Mouse (Mus musculus): ENCODE results near the gene Tex26.

Gene Tex26

DNA sequence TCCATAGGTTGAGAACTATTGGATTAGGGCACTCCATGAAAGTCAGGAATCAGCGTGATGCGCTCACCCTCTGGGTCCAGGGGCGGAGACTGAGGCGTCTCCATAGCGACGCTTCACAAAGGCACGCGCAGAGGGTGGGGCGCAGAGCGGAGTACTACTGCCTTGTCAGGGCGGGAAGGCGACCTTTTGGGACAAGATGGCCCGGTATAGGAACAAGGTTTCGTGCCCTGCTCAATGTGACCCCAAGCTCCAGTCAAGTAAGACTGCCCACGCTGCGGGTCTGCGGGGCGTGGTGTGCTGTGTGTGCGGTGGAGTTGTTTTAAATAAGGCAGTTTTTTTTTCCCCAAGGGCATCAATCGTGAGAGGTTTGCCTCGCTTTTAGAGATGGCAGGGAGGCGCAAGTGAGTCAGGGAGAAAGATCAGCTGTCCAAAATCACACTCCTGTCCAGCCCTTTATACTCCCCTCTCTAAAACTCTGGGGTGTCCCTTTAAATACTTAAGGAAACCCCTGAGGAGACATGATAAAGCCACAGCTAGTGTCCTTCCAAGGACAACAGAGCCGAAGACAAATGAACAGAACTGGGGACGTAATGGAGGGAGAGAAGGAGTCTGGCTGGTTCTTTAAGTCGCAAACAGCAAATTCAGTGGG lies at the start of gene Tex26:
Gene Tex26, plus strand, starts transcription at position 130 of the 649 bp plus-strand sequence.
- DNase-seq (ENCODE audit: low spot score in 2 of 2): no peak

GRCm38 (mm10) chr5:149391574-149392375 lies 47.7 kb upstream of the Tex26 start:
- DNase-seq (ENCODE audit: low spot score in 2 of 2): no peak

DNA sequence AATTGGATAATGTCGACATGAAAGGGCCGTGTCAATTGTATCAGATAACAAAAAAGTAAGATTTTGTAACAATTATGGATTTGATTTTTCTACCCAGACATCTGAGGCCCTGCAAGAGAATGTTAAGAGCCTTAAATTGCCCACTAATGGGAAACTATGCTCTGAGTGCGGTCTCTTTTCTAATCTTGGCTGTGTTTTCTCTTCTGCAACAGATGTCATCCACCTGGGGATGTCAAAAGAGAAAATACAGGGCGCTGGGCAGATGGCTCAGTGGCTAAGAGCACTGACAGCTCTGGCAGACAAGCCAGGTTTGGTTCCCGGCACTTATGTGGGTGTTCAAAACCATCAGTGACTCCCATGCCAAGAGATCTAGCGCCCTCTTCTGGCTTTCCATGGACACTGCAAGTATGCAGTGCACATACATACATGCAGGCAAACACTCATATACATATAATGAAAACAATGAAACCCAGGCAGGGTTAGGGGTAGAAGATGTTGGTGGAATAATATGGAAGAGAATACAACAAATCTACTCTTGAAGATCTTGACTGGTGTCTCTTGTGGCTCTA lies 47.0 kb upstream of the Tex26 start:
- DNase-seq (ENCODE audit: low spot score in 2 of 2): no peak

- no peak for DNase-seq (ENCODE audit: low spot score in 2 of 2)
Measured at GRCm38 (mm10) chr5:149401446-149401975, 37.9 kb upstream of the Tex26 start.

DNA sequence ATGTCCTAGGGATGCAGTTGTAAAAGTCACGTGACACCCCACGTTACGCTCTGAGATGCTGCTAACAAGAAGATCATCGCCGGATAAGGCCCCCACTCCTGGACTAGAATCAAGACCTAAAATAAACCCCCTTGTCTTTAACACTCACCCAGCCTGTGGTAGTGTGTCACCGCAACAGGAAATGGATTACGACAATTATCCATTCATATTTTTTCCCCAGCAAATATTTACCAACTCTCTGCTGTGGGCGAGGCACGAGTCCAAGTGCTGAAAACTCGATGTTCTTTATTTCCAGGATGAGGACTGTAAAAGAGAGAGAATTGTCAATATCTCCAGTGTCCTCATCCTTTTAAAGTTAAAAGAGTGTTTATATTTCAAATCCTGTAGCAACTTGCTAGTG lies 37.4 kb upstream of the Tex26 start:
- DNase-seq (ENCODE audit: low spot score in 2 of 2): no peak

- no peak for DNase-seq (ENCODE audit: low spot score in 2 of 2)
Measured at GRCm38 (mm10) chr5:149403386-149403785, 36.1 kb upstream of the Tex26 start.

- DNase-seq (ENCODE audit: low spot score in 2 of 2): no peak
Measured at GRCm38 (mm10) chr5:149404710-149405109, 34.8 kb upstream of the Tex26 start.

GRCm38 (mm10) chr5:149406791-149407276 lies 32.6 kb upstream of the Tex26 start:
- no peak for DNase-seq (ENCODE audit: low spot score in 2 of 2)

- no peak for DNase-seq (ENCODE audit: low spot score in 2 of 2)
Measured at GRCm38 (mm10) chr5:149409502-149409901, 30.0 kb upstream of the Tex26 start.

- DNase-seq (ENCODE audit: low spot score in 2 of 2): no peak
Measured at GRCm38 (mm10) chr5:149411509-149412193, 27.8 kb upstream of the Tex26 start, which contains the start of gene Medag. Medag (plus strand) TSS chr5:149411749.

DNA sequence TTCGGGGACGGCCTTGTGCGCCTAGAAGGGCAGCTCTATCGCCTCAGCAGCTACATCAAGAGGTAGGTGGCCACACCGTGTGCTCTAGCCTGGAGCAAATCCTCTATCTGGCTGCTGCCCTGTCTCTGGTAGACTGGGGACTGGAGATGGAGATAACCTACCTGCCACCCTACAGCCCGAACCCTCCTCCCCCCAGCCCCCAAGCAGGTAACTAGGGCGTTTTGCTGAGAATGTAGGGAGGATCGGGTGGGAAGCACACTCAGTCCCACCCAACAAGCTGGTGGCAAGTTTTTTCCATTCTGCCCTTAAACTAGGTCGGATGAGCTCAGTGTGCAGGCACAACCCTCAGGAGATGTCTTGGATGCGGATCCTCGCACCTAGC lies 27.3 kb upstream of the Tex26 start:
- no peak for DNase-seq (ENCODE audit: low spot score in 2 of 2)

GRCm38 (mm10) chr5:149412671-149413070 lies 26.8 kb upstream of the Tex26 start:
- no peak for DNase-seq (ENCODE audit: low spot score in 2 of 2)

DNA sequence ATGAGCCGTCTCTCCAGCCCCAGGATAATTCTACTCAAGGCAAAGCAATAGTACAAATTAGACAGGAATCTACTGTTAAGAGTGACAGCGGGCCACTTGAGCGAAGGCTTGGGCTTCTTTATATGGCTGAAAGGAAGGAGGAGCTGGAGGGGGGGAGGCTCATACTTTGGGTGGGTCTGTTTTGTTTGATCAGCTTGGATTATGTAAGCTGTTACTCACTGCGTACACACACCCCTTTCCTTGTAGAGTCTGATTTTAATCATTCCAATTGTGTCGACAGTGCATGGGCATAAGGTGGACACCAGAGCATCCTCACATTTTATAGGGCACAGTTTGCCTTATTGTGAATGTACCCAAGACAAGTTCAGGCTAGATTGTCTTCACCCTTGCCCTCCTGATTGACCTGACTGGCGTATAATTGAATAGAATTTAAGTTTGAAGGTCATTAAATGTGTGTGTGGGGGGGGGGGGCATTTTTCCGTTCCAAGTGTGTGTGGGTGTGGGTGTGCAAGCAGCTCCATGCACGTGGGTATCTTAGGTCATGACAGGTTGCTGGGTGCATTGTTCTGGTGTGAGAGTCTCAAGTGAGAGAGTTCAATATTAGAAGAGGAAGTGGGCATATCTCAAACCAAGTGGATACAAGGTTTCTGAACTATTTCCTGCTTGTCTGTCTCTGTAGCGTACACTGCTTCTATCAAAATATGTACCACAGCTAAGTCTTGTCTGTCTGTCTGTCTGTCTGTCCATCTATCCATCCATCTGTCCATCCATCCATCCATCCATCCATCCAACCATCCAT lies 24.9 kb upstream of the Tex26 start:
- DNase-seq (ENCODE audit: low spot score in 2 of 2): no peak

GRCm38 (mm10) chr5:149417381-149417780 lies 22.1 kb upstream of the Tex26 start:
- no peak for DNase-seq (ENCODE audit: low spot score in 2 of 2)

- DNase-seq (ENCODE audit: low spot score in 2 of 2): no peak
Measured at GRCm38 (mm10) chr5:149426525-149426924, 12.9 kb upstream of the Tex26 start.

DNA sequence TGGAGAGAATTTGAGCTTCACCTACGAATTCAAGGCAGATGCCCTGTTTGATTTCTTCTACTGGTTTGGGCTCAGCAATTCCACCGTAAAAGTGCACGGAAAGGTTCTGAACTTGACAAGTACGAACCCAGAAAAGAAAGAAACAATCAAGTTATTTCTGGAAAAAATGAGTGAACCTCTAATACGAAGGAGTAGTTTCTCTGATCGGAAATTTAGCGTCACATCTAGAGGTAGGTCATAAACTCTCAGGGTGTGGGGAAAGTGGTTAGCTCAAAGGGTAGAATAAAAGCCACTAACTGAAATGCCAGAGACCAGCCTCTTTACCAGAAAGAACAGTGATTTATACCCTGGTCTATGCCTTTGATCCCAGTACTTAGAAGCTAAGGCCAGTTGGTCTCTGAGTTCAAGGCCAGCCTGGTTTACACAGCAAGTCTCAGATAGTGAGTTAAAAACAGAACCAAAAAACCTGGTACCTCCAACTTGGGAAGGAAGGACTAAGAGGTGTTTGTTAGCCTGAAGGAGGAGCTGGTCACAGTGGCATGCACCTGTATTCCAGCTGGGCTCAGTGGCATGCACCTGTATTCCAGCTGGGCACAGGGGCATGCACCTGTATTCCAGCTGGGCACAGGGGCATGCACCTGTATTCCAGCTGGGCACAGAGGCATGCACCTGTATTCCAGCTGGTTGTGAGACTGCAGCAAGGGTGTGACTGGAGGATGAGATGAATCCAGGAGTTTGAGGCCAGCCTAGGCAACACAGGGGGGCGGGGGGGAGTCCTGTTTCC lies 12.0 kb upstream of the Tex26 start:
- DNase-seq (ENCODE audit: low spot score in 2 of 2): no peak

GRCm38 (mm10) chr5:149428347-149428746 lies 11.1 kb upstream of the Tex26 start:
- peak; percentile 5 to 46 for DNase-seq (ENCODE audit: low spot score in 2 of 2)

- DNase-seq (ENCODE audit: low spot score in 2 of 2): peak in 1 of 2 experiments; percentile 7
Measured at GRCm38 (mm10) chr5:149428810-149429255, 10.6 kb upstream of the Tex26 start.

- DNase-seq (ENCODE audit: low spot score in 2 of 2): no peak
Measured at GRCm38 (mm10) chr5:149429541-149429940, 9.9 kb upstream of the Tex26 start.

DNA sequence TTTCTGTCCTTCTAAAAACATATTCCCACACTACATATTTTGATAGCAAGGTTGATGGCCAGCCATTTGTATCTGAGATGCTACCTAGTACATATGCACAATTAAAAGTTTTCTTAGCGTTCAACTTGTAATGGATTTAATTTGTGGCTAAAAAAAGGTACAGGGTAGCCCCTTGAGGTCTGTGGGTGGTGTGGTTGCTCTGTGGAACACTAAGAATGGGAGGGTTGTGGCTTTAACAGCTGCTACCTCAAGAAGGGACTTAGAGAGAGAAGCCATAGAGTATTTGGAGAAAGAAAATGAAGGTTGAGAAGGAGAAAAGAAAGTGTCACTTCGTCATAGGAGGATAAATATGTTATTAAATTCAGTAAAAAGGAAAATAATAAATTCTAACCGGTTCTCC lies 8.5 kb upstream of the Tex26 start:
- DNase-seq (ENCODE audit: low spot score in 2 of 2): no peak

Data from natural killer cell, adult 2 months (primary cell).